ENCODE assay signal across 8 mouse cellular contexts in genomic region chr5:25420601-25421000, GRCm38 (mm10).
DNase-seq lines count a peak whose midpoint lies in the region; ATAC-seq and TF ChIP-seq lines count a peak whose summit lies in the region.

No protein-coding gene starts in this region.

- intact Hi-C loops in gastrocnemius, postnatal 36 days (cut with DNase I): loop anchor here (5.0 kb wide), 1 partner anchor 312 kb away; no protein-coding TSS in a partner anchor

- peaks cover 19% of the 10 kb centered on the region for H3K79me2 ChIP-seq in MEL (ENCODE audit: control insufficient read depth, insufficient read depth, low read length, poor library complexity)

- no peak overlapping the region for H3K4me2 ChIP-seq in heart, embryonic 12.5 days

- H3K4me1 ChIP-seq in heart, embryonic 12.5 days (replicated peaks): 0 out of 2 replicates have a peak, but pooled peaks cover 5% of the 10 kb centered on the region
- H3K4me1 ChIP-seq in MEL (ENCODE audit: control insufficient read depth in 1 of 2, insufficient read depth in 2 of 2, low read length in 2 of 2): peaks cover 6 to 7% of the 10 kb centered on the region in 2 experiments
- H3K4me1 ChIP-seq in spleen, adult 2 months (ENCODE audit: control insufficient read depth, insufficient read depth, insufficient read length): no peaks in the 10 kb centered on the region; the same call in 1 of the 2 replicates

- no peaks in the 10 kb centered on the region for H3K36me3 ChIP-seq in heart, embryonic 12.5 days
- peaks cover 0 to 25% of the 10 kb centered on the region in 2 experiments; a peak in 2 of 4 replicates for H3K36me3 ChIP-seq in MEL (ENCODE audit: control insufficient read depth in 1 of 2, insufficient read depth in 2 of 2, low read length in 2 of 2)
- no peaks in the 10 kb centered on the region for H3K36me3 ChIP-seq in spleen, adult 2 months (ENCODE audit: control insufficient read depth, insufficient read depth, low read length)

- peak; percentile 91 for TF ChIP-seq RAD21 in MEL (IDR thresholded peaks at IDR 0.05; ENCODE audit: low read depth, low read length)

- TF ChIP-seq EP300 in MEL (IDR thresholded peaks at IDR 0.05; ENCODE audit: low read depth in 1 of 2, low read length in 2 of 2): no peak

- H3K27ac ChIP-seq in heart, embryonic 12.5 days (ENCODE audit: poor library complexity, severe bottlenecking): no peak overlapping the region
- no peak overlapping the region for H3K27ac ChIP-seq in MEL (ENCODE audit: control insufficient read depth, low read depth, low read length)
- no peak overlapping the region for H3K27ac ChIP-seq in spleen, adult 2 months (ENCODE audit: insufficient read depth, low read length)

- H3K27me3 ChIP-seq in heart, embryonic 12.5 days (replicated peaks): no peaks in the 10 kb centered on the region
- no peaks in the 10 kb centered on the region for H3K27me3 ChIP-seq in MEL (ENCODE audit: control insufficient read depth in 1 of 2, insufficient read depth in 2 of 2, low read length in 2 of 2)
- no peaks in the 10 kb centered on the region for H3K27me3 ChIP-seq in spleen, adult 2 months (ENCODE audit: control insufficient read depth, insufficient read depth, low read length)

- TF ChIP-seq CTCF in MEL (IDR thresholded peaks at IDR 0.05 in 2 of 3, conservative IDR thresholded peaks at IDR 0.05 in 1 of 3; ENCODE audit: control insufficient read depth in 1 of 3, insufficient read depth in 1 of 3, low read depth in 2 of 3, low read length in 3 of 3, poor library complexity in 1 of 3, severe bottlenecking in 1 of 3): peak; percentile 28 to 88 (median 67)
- no peak for TF ChIP-seq CTCF in spleen, adult 2 months (IDR thresholded peaks at IDR 0.05; ENCODE audit: extremely low read depth, insufficient read depth, insufficient read length, insufficient replicate concordance)

- no peak overlapping the region for H3K9ac ChIP-seq in heart, embryonic 12.5 days
- H3K9ac ChIP-seq in MEL (ENCODE audit: control insufficient read depth, low read depth, low read length, poor library complexity, severe bottlenecking): no peak overlapping the region

- no peak for ATAC-seq in heart, embryonic 12.5 days (ENCODE audit: insufficient number of reproducible peaks, low FRiP score)

- peak; percentile 91 for DNase-seq in heart, adult 11 months
- peak; percentile 83 for DNase-seq in MEL (ENCODE audit: low read depth, low spot score)
- peak; percentile 56 for DNase-seq in cerebellum, adult 9-11 months
- peak; percentile 19 to 21 for DNase-seq in gastrocnemius, postnatal 36 days
- peak; percentile 50 to 71 for DNase-seq in layer of hippocampus, adult 8-10 months (ENCODE audit: low spot score in 2 of 2)
- peak; percentile 74 for DNase-seq in lung, postnatal 25 days (ENCODE audit: low spot score)
- peak; percentile 45 to 59 for DNase-seq in spleen, adult 2 months (ENCODE audit: low read depth in 1 of 2, low spot score in 2 of 2)

- TF ChIP-seq POLR2A in MEL (IDR thresholded peaks at IDR 0.05; ENCODE audit: control insufficient read depth in 1 of 2, insufficient read depth in 1 of 2, low read depth in 1 of 2, low read length in 2 of 2, poor library complexity in 1 of 2): no peak
- no peak for TF ChIP-seq POLR2A in spleen, adult 2 months (IDR thresholded peaks at IDR 0.05; ENCODE audit: low read depth, low read length)

- WGBS in heart, embryonic 12.5 days: 31% methylated on average over 3 of the region's 3 CpGs
- 43% methylated on average over 3 of the region's 3 CpGs for WGBS in spleen, adult 2 months

- no peaks in the 10 kb centered on the region for H3K9me3 ChIP-seq in heart, embryonic 12.5 days (replicated peaks)
- no peaks in the 10 kb centered on the region for H3K9me3 ChIP-seq in MEL (replicated peaks; ENCODE audit: insufficient read depth, low read length)

- H3K4me3 ChIP-seq in heart, embryonic 12.5 days: no peak overlapping the region
- no peak overlapping the region for H3K4me3 ChIP-seq in MEL (ENCODE audit: control insufficient read depth in 1 of 2, insufficient read depth in 1 of 2, low read depth in 2 of 2, low read length in 2 of 2)
- H3K4me3 ChIP-seq in spleen, adult 2 months (ENCODE audit: extremely low read depth, insufficient read depth, insufficient read length): no peak overlapping the region

TF ChIP-seq in MEL, 35 proteins besides CTCF, POLR2A, EP300 and RAD21:
- TF ChIP-seq SMC3 (IDR thresholded peaks at IDR 0.05; ENCODE audit: low read depth, low read length) (peak; percentile 86), MAFK (IDR thresholded peaks at IDR 0.05; ENCODE audit: borderline replicate concordance, low read depth, low read length) (no peak), ZC3H11A (IDR thresholded peaks at IDR 0.05; ENCODE audit: low read depth, low read length) (peak; percentile 77), MAZ (IDR thresholded peaks at IDR 0.05; ENCODE audit: low read depth, low read length) (0 out of 2 replicates have a peak, but pooled peaks have one; percentile 43)

Comparison
In these comparisons a context has a peak if more than half of its experiments do, and no peak if none do; other contexts are left out.
1. DNase-seq: peak in every context shown above with its lines; median percentile 91 in heart, adult 11 months; 83 in MEL; 74 in lung, postnatal 25 days; 60 in layer of hippocampus, adult 8-10 months; 56 in cerebellum, adult 9-11 months; 52 in spleen, adult 2 months; 20 in gastrocnemius, postnatal 36 days.